Mouse (Mus musculus): ENCODE measurements around the gene Cdh4. TPM values are rescaled to one million over a fixed set of nuclear protein-coding genes. Genes with fewer than 3 reads are reported as not detected.

Cdh4 gene
- polyA plus RNA-seq, 2 experiments, result 0.07 to 0.09 TPM

GRCm38 (mm10) chr2:179562350-179562749, 120.1 kb downstream of the Cdh4 start:
- DNase-seq (ENCODE audit: low read depth in 3 of 3, low spot score in 3 of 3) (no peak), ATAC-seq (ENCODE audit: insufficient read depth) (no peak)
- 49% methylated on average over 2 of the region's 2 CpGs for WGBS (ENCODE audit: insufficient replicate concordance)
- Histone ChIP-seq H3K4me3 (ENCODE audit: insufficient read depth in 1 of 2, low read depth in 2 of 2, low read length in 2 of 2) (no peak overlapping the region), H3K27ac (no peak overlapping the region), H3K27me3 (ENCODE audit: control insufficient read depth, insufficient read depth, low read length) (no peaks in the 10 kb centered on the region), H3K4me1 (replicated peaks; ENCODE audit: control insufficient read depth in 2 of 2, insufficient read depth in 2 of 2, low read length in 1 of 2) (no peaks in the 10 kb centered on the region), H3K4me2 (ENCODE audit: low read depth) (no peak overlapping the region), H3K9ac (replicated peaks) (no peak overlapping the region), H3K36me3 (replicated peaks; ENCODE audit: control insufficient read depth, insufficient read depth, low read depth) (no peaks in the 10 kb centered on the region), H3K9me3 (ENCODE audit: control insufficient read depth, low read length) (no peaks in the 10 kb centered on the region)
- TF ChIP-seq CTCF (IDR thresholded peaks at IDR 0.05; ENCODE audit: low read depth), result no peak
- no peak for TF ChIP-seq EP300 (IDR thresholded peaks at IDR 0.05; ENCODE audit: low read depth)

DNA sequence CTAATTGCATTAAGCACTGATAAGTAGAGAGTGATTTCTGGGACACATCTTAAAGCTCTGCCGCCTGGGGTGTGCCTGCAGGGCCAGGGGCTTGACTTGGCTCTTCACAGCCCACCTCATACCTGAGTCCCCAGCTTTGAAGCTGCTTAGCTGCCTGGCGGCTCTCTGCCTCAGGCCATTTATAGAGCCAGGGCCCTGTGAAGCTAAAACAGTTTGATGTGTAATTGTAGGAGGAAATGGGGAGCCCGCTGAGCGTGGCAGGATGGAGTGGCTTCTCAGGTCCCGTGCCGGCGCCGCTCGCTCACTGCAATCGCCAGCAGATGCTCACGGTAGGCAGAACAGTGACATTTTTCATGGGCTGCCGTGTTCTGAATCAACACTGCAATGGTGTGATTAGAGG, 123.4 kb downstream of the Cdh4 start:
- Histone ChIP-seq H3K4me3 (ENCODE audit: insufficient read depth in 1 of 2, low read depth in 2 of 2, low read length in 2 of 2) (no peak overlapping the region), H3K9me3 (ENCODE audit: control insufficient read depth, low read length) (no peaks in the 10 kb centered on the region), H3K4me2 (ENCODE audit: low read depth) (no peak overlapping the region), H3K27me3 (ENCODE audit: control insufficient read depth, insufficient read depth, low read length) (no peaks in the 10 kb centered on the region), H3K9ac (replicated peaks) (no peak overlapping the region), H3K4me1 (replicated peaks; ENCODE audit: control insufficient read depth in 2 of 2, insufficient read depth in 2 of 2, low read length in 1 of 2) (no peaks in the 10 kb centered on the region), H3K27ac (no peak overlapping the region), H3K36me3 (replicated peaks; ENCODE audit: control insufficient read depth, insufficient read depth, low read depth) (no peaks in the 10 kb centered on the region)
- ATAC-seq (ENCODE audit: insufficient read depth) (no peak), DNase-seq (ENCODE audit: low read depth in 3 of 3, low spot score in 3 of 3) (no peak)
- TF ChIP-seq CTCF (IDR thresholded peaks at IDR 0.05; ENCODE audit: low read depth) (no peak), EP300 (IDR thresholded peaks at IDR 0.05; ENCODE audit: low read depth) (no peak)
- 8% methylated on average over 12 of the region's 12 CpGs for WGBS (ENCODE audit: insufficient replicate concordance)

DNA sequence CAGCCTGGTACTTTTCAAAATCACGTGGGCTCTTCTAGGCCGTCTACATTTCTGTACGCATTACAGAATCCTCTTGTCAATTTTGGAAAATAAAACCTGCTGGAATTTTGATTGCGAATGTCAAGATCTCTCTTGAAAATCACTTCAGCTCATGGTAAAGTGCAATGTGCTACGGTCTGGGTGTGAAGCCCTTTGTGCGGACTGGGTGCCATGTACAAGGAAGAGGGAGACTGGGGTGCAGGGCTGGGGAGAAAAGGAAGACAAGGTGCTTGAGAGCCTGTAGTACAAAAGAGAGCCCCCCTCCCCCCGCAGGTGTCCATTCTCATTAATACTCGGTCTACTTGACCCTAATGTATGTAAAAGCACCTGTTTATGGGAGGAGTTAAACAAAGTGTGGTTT, 125.7 kb downstream of the Cdh4 start:
- H3K4me2 ChIP-seq (ENCODE audit: low read depth), result no peak overlapping the region
- no peak overlapping the region for H3K9ac ChIP-seq (replicated peaks)
- no peaks in the 10 kb centered on the region for H3K27me3 ChIP-seq (ENCODE audit: control insufficient read depth, insufficient read depth, low read length)
- H3K36me3 ChIP-seq (replicated peaks; ENCODE audit: control insufficient read depth, insufficient read depth, low read depth), result no peaks in the 10 kb centered on the region
- TF ChIP-seq CTCF (IDR thresholded peaks at IDR 0.05; ENCODE audit: low read depth) (no peak), EP300 (IDR thresholded peaks at IDR 0.05; ENCODE audit: low read depth) (no peak)
- ATAC-seq (ENCODE audit: insufficient read depth), result no peak
- DNase-seq (ENCODE audit: low read depth in 3 of 3, low spot score in 3 of 3), result no peak
- H3K4me3 ChIP-seq (ENCODE audit: insufficient read depth in 1 of 2, low read depth in 2 of 2, low read length in 2 of 2), result no peak overlapping the region
- 66% methylated on average over 8 of the region's 8 CpGs for WGBS (ENCODE audit: insufficient replicate concordance)
- no peaks in the 10 kb centered on the region for H3K4me1 ChIP-seq (replicated peaks; ENCODE audit: control insufficient read depth in 2 of 2, insufficient read depth in 2 of 2, low read length in 1 of 2)
- H3K27ac ChIP-seq, result no peak overlapping the region
- no peaks in the 10 kb centered on the region for H3K9me3 ChIP-seq (ENCODE audit: control insufficient read depth, low read length)

DNA sequence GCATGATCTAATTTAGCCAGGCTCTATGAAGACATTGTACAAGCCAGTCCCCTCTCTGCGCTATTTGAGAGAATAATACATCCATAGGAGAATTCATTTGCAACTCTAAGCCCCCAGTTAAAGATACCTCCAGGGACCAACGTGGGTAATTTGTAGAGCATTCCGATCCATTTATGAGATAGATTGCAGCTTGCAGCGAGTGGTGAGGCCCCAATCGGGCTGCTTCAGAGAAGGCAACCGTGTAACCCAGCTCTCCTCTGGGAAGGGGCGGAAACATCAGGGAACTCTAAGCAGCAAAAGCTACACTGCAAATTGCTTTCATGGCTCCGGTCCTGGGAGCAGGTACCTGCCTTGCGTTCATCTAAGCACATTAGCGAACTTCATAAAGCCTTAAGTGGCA, 126.9 kb downstream of the Cdh4 start:
- Histone ChIP-seq H3K4me1 (replicated peaks; ENCODE audit: control insufficient read depth in 2 of 2, insufficient read depth in 2 of 2, low read length in 1 of 2) (no peaks in the 10 kb centered on the region), H3K27ac (no peak overlapping the region), H3K9me3 (ENCODE audit: control insufficient read depth, low read length) (no peaks in the 10 kb centered on the region), H3K4me3 (ENCODE audit: insufficient read depth in 1 of 2, low read depth in 2 of 2, low read length in 2 of 2) (no peak overlapping the region), H3K9ac (replicated peaks) (no peak overlapping the region), H3K36me3 (replicated peaks; ENCODE audit: control insufficient read depth, insufficient read depth, low read depth) (no peaks in the 10 kb centered on the region), H3K4me2 (ENCODE audit: low read depth) (no peak overlapping the region), H3K27me3 (ENCODE audit: control insufficient read depth, insufficient read depth, low read length) (no peaks in the 10 kb centered on the region)
- DNase-seq (ENCODE audit: low read depth in 3 of 3, low spot score in 3 of 3), result no peak
- no peak for ATAC-seq (ENCODE audit: insufficient read depth)
- TF ChIP-seq EP300 (IDR thresholded peaks at IDR 0.05; ENCODE audit: low read depth) (no peak), CTCF (IDR thresholded peaks at IDR 0.05; ENCODE audit: low read depth) (no peak)
- WGBS (ENCODE audit: insufficient replicate concordance), result 33% methylated on average over 10 of the region's 10 CpGs

DNA sequence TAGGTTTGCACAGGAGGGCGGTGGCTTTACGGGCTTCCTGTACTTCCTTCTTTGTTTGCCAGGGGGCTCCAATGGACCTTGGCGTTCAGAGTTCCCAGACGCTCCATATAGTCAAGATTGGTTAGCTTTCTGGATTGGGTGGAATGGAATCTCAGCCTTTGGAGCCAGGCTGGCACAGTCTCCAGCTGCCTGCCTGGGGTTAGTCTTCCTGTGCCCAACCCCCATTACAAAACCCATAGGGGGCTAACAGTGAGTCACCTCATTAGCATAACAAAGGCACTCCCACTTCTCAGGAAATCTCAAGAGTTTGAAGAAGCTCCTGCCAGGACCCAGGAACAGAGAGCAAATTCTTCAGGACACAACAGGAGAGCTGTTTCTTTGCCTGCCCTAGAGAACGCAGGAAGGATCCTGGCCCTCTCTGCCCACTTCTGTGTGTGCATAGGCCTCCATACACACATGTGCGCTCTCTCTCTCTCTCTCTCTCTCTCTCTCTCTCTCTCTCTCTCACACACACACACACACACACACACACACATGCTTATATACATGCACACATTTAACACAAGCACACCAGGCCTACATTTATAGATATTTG, 129.0 kb downstream of the Cdh4 start:
- Histone ChIP-seq H3K27ac (no peak overlapping the region), H3K4me2 (ENCODE audit: low read depth) (no peak overlapping the region), H3K4me1 (replicated peaks; ENCODE audit: control insufficient read depth in 2 of 2, insufficient read depth in 2 of 2, low read length in 1 of 2) (no peaks in the 10 kb centered on the region), H3K9me3 (ENCODE audit: control insufficient read depth, low read length) (no peaks in the 10 kb centered on the region), H3K27me3 (ENCODE audit: control insufficient read depth, insufficient read depth, low read length) (no peaks in the 10 kb centered on the region), H3K9ac (replicated peaks) (no peak overlapping the region), H3K36me3 (replicated peaks; ENCODE audit: control insufficient read depth, insufficient read depth, low read depth) (no peaks in the 10 kb centered on the region), H3K4me3 (ENCODE audit: insufficient read depth in 1 of 2, low read depth in 2 of 2, low read length in 2 of 2) (no peak overlapping the region)
- DNase-seq (ENCODE audit: low read depth in 3 of 3, low spot score in 3 of 3), result no peak
- ATAC-seq (ENCODE audit: insufficient read depth), result no peak
- 35% methylated on average over 6 of the region's 6 CpGs for whole genome bisulfite sequencing (ENCODE audit: insufficient replicate concordance)
- TF ChIP-seq EP300 (IDR thresholded peaks at IDR 0.05; ENCODE audit: low read depth) (no peak), CTCF (IDR thresholded peaks at IDR 0.05; ENCODE audit: low read depth) (no peak)
